Mouse (Mus musculus): ENCODE results near the gene Sncb. TPM values are rescaled to one million over a fixed set of nuclear protein-coding genes. Genes with fewer than 3 reads are reported as not detected.
"Not testable (repeated sequence)": the region's sequence is repeated elsewhere in the genome, so short reads cannot be mapped to it uniquely, and the experiment has no call there.

Sncb gene
- total RNA-seq (2021), result 1 to 10 TPM; 1.1 to 1.9 TPM
- long read RNA-seq, experiment 1, result 0 reads
- long read RNA-seq, experiment 2, result 0 reads

GRCm38 (mm10) chr13:54766192-54766768, at the start of gene Sncb:
Gene Sncb, minus strand, starts transcription at chr13:54766595.
- DNase-seq, result peak; percentile 74 to 80

GRCm38 (mm10) chr13:54813381-54813780, 47.0 kb upstream of the Sncb start:
- no peak for DNase-seq

GRCm38 (mm10) chr13:54811476-54811875, 45.1 kb upstream of the Sncb start:
- no peak for DNase-seq

- no peak for DNase-seq
These were observed 41.7 kb upstream of the Sncb start for GRCm38 (mm10) chr13:54808067-54808466.

GRCm38 (mm10) chr13:54806434-54806976, 40.1 kb upstream of the Sncb start:
- DNase-seq, result no peak

GRCm38 (mm10) chr13:54805134-54805838, 38.9 kb upstream of the Sncb start:
- DNase-seq, result no peak

GRCm38 (mm10) chr13:54803010-54803409, 36.6 kb upstream of the Sncb start:
- DNase-seq, result no peak

GRCm38 (mm10) chr13:54800206-54800605, 33.8 kb upstream of the Sncb start:
- DNase-seq, result peak in 1 of 2 experiments; percentile 27

GRCm38 (mm10) chr13:54799701-54800100, 33.3 kb upstream of the Sncb start:
- DNase-seq, result peak; percentile 77 to 81

- DNase-seq, result no peak
These were observed 32.3 kb upstream of the Sncb start for GRCm38 (mm10) chr13:54798740-54799139.

GRCm38 (mm10) chr13:54797861-54798643, 31.7 kb upstream of the Sncb start:
- no peak for DNase-seq

- peak; percentile 32 to 34 for DNase-seq
These were observed 31.0 kb upstream of the Sncb start for GRCm38 (mm10) chr13:54797356-54797755.

- DNase-seq, result no peak
These were observed 28.4 kb upstream of the Sncb start for GRCm38 (mm10) chr13:54794843-54795242.

- DNase-seq, result no peak
These were observed 27.7 kb upstream of the Sncb start for GRCm38 (mm10) chr13:54794002-54794577.

GRCm38 (mm10) chr13:54792259-54793230, 26.1 kb upstream of the Sncb start:
- DNase-seq, result peak; percentile 15 to 44

- DNase-seq, result peak; percentile 72 to 82
These were observed 23.4 kb upstream of the Sncb start for GRCm38 (mm10) chr13:54789561-54790397.

- peak; percentile 98 to 99 for DNase-seq
These were observed 22.6 kb upstream of the Sncb start, which contains the start of gene Tspan17 for GRCm38 (mm10) chr13:54788740-54789560. Gene Tspan17, plus strand, starts transcription at chr13:54789377.

GRCm38 (mm10) chr13:54787591-54787990, 21.2 kb upstream of the Sncb start:
- DNase-seq, result not testable (repeated sequence)

GRCm38 (mm10) chr13:54783698-54784097, 17.3 kb upstream of the Sncb start, which contains the start of gene Eif4e1b:
Gene Eif4e1b, plus strand, starts transcription at chr13:54783998.
- no peak for DNase-seq
